Mouse (Mus musculus): ENCODE measurements around the gene Fbxl13. TPM values are rescaled to one million over a fixed set of nuclear protein-coding genes. Genes with fewer than 3 reads are reported as not detected.

The Fbxl13 gene
- total RNA-seq, 2 experiments from 2014 or later = not detected

DNA sequence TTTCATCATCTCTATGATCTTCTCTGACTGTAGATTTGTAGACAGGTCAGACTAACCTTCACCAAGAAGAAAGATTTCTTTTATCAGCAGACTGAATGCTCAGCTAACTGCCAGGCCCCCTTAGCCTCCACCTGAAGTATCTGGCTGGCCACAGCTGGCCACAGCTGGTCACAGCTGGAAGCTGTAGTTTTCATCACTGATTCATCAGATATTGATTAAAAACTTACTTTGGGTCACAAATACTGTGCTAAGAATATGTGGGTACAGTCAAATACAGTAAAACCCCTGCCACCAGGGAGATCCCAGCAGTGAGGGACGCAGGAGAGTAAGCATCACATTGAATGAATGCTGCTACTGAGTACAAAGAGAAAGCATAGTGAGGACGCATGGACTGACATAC lies 113.3 kb downstream of the Fbxl13 start:
- no peak for ATAC-seq (replicated peaks; ENCODE audit: low FRiP score, poor library complexity, severe bottlenecking)

DNA sequence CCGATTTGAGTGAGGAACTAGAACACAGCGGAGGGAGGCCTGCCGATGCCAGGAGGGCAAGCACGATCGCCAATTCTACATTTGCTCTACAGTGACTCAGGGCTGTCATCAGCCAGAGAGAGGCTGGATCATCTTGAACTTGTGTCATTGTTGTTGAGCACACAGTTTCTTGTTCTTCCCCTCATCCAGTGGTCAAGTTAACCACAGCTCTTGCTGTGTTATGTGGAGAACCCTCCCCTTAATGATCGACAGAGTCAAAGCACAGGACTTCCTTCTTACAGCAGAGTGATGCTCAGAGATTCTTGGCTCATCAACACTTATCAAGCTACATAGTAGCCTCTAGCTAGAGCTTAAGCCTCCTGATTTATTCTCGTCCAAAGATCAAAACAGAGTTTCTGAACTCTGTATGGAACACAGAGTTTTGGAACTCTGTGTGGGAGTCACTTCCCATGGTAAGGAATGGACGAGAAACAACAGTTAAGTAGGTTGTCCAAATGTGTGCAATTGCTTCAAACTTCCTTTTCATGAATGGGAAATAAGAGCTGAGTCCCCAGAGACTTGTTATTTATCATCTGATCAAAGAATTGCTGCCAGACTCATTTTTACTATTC lies 116.2 kb downstream of the Fbxl13 start:
- ATAC-seq (replicated peaks; ENCODE audit: low FRiP score, poor library complexity, severe bottlenecking) = no peak

DNA sequence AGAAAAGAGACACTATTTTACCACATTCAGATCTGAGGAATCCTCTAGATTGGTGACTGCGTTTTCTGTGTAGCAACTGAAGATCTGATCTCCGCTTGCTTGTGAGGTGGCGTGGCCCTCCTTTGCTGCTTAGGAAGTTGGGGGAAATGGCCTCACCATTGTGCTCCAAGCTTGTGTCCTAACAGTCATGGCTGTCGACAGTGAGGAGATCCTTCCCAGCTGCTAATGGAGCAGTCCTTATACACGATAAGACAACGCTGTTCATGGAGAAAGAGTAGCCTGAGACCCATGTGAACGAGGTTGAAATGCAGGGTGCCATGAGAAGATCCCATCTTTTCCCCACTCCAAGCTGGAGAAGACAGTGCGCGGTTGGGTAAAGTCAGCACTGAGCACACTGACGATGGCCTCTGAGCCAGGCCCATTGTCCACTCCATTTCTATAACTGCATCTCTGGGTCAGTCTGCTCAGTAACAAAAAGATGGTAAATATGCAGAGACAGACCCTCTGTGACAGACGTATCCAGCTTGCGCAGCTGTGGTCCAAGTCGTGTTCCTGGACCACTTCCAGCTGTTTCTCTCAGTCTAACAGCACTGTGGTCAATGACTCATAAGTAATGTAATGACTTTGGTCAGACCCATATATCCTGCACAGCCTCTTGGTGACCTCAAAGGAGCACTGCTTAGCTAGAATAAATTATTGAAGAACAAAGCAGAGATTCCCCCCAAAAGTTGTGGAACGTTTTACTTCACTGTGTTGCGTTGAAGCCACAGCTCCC lies 117.2 kb downstream of the Fbxl13 start:
- no peak for ATAC-seq (replicated peaks; ENCODE audit: low FRiP score, poor library complexity, severe bottlenecking)

DNA sequence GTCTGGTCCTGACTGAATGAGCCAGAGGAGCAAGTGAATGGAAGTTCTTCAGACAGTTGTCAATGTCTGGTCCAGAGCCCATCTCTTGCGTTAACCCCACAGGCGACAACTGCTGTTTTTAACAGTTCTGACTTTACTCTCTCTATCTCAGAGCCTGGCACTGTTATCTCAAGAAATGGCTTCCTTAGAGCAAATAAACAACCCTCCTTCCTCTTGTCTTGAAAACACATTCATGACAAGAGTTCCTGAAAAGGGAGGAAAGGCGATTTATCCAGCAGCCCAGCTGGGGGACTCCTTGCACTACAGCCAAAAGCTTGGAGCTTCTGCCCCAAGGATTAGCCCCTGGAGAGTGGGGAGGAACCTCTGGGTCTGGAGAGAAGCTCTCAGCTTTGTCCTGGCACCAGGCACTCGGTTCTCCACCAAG lies 117.9 kb downstream of the Fbxl13 start:
- no peak for ATAC-seq (replicated peaks; ENCODE audit: low FRiP score, poor library complexity, severe bottlenecking)

DNA sequence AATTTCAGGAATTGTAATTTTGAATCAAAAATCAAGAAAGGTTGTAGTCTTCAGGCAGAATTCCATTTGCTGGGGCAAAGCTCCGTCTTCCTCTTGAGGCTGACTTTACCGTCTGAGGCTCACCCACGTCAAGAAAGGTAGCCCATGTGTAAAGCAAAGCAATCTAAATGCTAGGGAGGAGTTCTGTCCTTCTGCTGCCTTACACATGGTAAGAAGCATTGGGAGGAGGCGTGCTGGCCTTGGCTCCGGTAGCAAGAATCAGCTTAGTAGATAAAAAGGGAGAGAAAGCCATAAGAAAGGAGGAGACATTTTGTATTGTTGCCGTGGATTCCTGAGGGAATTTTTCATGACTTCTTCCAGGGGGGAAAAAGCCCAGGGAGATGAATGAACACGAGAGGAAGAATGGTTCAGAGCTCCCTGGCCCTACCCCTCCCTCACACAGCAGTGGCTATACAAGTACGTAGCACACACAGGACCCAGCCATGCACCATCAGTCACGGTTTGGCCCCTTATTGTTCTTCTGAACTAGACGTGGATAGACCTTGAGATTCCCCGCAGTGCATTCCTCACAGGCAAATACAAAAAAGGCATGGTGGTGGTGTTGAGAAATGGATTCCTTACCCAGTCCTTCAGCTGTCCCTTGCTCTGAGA lies 118.5 kb downstream of the Fbxl13 start:
- ATAC-seq (replicated peaks; ENCODE audit: low FRiP score, poor library complexity, severe bottlenecking) = no peak

DNA sequence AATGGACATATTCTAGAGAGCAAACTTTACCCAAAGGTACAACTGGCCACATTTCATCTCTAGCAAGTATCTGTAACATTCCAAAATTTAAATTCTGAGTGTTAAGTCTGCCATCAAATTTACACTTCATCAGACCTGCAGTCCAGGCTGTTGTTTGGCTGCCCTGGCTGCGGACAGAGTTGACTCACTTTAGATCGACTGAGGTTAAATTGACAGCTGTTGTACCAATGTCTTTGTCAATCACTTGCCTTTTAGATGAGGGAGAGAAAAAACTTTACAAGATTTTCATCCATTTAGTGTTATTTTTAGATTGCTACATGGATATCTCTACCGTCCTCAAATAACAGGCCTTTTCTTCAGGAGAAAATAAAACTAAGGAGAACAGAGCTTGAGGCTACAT lies 126.3 kb downstream of the Fbxl13 start:
- no peak for ATAC-seq (replicated peaks; ENCODE audit: low FRiP score, poor library complexity, severe bottlenecking)

DNA sequence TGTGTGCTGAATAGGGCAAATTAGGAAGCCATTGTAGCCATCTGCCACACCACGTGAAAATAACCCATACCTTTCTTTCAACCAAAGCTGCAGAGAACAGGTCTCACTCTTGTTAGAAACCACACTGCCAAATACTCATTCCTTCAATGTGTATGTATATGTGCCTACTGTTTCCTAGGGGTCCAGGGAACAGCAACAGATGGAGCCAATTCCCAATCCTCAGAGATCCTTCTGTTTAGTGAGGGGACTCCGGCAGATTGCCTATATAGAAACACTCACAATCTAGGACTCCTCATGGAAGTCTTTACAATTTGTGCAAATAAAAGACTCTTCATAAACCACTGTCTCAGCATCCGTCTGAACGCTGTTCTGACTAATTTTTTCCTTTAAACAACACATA lies 127.2 kb downstream of the Fbxl13 start:
- ATAC-seq (replicated peaks; ENCODE audit: low FRiP score, poor library complexity, severe bottlenecking) = no peak

DNA sequence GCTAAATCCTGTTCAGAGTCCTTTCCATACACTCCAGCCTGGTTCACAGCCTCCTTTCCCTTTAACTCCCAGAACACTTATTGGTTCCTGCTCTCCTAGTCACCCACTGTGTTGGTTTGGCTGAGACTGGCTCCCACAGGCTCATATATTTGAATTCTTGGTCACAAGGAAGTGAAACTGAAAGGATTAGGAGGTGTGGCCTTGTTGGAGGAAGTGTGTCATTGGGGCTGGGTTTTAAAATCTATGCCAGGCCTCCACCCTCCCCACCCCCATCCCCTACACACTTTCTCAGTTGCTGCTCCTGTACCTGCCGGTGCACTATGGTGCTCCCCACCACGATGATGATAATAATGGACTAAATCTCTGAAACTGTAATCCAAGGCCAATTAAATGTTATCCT lies 127.9 kb downstream of the Fbxl13 start:
- no peak for ATAC-seq (replicated peaks; ENCODE audit: low FRiP score, poor library complexity, severe bottlenecking)

DNA sequence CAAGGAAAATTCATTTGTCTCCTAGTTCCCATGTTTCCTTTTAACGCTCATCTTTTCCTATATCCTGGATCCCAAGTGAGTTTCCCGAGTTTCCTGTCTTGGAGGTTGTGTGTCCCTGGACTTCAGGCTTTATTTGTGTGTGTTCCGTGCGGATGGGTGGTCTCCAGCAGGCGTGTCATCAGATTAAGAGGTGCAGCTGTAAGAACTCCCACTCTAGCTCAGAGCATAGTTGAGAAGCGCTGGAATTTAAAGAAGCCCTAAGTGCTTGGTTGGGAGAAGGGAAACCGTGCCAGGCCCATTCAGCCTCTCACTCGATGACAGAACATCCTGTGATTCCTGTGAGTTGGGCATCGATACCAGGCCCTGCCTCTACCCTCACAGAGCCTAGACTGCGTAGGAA lies 132.1 kb downstream of the Fbxl13 start:
- no peak for ATAC-seq (replicated peaks; ENCODE audit: low FRiP score, poor library complexity, severe bottlenecking)

DNA sequence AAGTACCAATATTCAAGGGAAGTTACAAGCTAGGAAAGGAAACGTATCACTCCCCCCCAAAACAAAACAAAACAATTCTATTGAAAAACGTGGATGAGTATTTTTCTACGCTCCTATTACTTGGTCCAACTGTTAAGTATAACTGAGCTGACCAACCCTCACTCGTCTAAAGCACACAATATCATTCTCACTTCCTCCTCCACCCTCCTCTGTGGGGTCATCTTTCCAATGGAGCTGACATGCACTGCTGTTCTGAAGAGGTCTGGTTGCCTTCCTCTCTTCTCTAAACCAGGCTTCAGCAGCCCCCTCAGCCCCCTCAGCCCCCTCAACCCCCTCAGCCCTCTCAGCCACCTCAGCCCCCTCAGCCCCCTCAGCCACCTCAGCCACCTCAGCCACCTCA lies 135.6 kb downstream of the Fbxl13 start:
- ATAC-seq (replicated peaks; ENCODE audit: low FRiP score, poor library complexity, severe bottlenecking) = no peak

DNA sequence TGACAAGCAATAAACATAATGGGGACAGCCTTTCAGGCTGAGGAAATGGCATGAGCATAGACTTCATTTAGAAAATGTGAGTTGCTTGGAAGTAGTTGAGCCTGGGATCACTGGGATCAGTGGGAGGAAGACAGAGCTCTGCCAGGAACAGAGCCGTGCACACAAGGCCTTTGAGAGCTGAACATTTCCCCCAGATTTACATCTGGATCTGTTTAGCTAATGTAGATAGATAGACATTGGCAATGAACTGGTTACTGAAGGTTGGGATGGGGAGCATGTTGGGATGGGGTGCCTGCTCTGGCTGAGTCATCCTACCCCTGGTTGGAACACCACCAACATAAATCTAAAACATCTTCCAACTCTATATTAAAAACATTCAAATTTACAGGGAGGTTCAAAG lies 138.5 kb downstream of the Fbxl13 start:
- ATAC-seq (replicated peaks; ENCODE audit: low FRiP score, poor library complexity, severe bottlenecking) = no peak

DNA sequence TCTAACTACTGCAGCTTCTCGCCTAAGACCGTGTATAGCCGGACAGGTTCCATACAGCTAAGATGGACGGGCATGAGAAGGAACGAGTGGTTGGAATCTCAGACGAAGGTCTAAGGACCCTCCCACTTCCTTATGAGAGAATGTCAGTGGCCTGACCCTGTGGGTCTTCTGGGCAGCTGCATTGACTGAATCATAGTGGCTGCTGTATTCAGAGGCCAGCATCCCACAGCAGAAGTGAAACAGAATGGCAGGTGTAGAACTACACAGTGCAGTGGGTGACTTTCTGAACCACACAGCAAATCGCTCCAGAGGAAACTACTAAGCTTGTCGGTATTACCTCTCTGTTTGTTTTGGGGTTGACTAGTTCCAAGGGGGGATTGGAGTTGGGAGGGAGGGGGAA lies 140.3 kb downstream of the Fbxl13 start:
- ATAC-seq (replicated peaks; ENCODE audit: low FRiP score, poor library complexity, severe bottlenecking) = no peak

DNA sequence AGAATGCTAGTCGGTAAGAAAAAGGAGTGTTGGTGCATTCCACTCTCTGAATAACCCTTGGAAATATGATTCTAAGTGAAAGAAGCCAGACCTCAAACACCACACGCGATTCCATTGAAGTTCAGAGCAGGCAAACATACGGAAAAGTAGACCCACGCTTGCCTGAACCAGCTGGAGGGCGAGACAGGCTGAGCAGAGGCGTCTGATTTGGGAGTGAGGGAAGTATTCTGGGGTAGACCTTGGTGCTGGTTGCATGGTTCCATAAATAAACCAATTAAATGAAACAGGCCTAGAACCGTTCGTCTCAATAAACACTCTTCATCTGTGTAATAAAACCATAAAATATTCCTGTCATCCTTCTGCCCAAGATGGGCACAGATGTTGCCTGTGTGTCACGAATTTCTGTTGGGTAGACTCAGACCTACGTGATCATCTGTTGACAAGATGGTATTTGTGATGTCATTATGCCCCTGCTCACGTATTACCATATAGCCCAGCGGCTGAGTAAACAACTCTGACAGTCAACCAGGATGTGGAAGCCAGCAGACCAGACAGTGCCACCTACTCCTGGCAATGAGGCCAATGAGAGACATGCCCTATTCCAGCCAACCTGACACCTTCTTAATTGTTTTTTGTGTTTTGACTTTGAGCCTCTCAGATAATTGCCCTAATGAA lies 142.4 kb downstream of the Fbxl13 start:
- no peak for ATAC-seq (replicated peaks; ENCODE audit: low FRiP score, poor library complexity, severe bottlenecking)

DNA sequence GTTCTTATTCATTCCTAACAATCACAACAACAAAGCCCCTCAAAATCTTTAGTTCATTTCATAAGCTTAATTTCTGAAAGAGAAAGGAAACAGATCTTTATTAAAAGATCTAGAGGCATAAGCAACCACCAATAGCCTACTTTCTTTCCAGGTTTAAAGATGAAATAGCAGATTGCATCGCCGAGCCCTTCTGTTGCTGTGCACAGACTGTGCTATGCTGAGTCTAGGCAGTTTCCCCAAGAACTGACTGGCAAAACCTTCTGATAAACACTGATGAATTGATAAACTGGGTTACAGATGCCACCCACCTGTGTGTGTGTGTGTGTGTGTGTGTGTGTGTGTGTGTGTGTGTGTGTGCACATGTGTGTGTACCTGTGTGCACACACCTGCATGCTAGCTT lies 144.5 kb downstream of the Fbxl13 start:
- ATAC-seq (replicated peaks; ENCODE audit: low FRiP score, poor library complexity, severe bottlenecking) = no peak

DNA sequence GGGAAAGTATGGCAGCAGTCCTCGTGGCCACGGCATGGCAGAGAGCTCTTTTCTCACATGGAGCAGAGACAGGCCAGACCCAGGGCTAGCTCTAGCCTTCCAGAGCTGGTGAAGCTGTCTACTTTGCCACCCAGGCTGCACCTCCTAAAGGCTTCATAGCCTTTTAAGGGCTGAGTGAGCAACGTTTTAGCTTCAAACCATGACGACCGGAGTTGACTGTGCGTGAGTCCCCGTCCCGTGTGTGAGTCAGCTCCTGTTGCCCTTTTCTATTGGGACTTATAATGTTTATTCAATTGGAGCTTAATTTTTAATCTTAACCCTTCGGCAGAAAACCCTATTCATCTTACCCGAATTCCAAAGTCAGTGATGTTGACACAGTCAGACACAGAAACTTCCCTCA lies 145.3 kb downstream of the Fbxl13 start:
- ATAC-seq (replicated peaks; ENCODE audit: low FRiP score, poor library complexity, severe bottlenecking) = no peak

DNA sequence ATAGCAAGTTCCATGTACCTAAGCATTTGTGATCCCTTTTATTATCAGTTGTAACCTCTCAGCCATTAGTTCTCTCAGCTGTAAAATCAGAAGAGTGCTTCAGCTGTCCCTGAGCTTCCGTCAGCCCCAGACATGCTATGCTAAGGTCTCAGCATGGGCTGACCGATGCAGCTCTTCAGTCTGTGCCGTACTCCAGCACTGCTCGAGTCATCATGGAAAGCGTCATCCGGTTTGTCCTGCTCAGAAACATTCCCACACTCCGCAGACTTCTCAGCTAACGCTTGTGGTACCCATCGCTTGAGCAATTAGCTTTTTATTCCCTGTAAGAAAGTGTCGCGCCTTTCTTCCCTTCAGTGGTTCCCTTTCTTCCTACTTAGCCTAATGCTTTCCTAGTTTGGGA lies 146.5 kb downstream of the Fbxl13 start:
- no peak for ATAC-seq (replicated peaks; ENCODE audit: low FRiP score, poor library complexity, severe bottlenecking)

DNA sequence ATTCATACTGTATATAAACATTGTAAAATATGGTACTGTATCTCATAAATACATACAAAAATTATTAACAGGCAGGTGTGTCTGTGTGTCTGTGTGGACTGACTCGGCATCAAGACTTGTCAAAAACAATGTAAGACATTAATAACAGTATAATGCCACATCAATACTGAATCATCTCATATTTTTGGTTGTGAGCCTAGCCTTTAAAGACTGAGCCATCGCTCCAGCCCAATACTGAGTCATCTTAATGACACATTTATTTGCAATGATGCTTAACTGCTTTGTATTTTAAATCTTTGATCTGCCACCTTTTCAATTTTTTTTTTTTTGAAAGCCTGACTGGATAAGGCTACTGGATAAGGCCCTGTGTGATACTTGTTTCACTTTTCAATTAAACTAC lies 146.9 kb downstream of the Fbxl13 start:
- no peak for ATAC-seq (replicated peaks; ENCODE audit: low FRiP score, poor library complexity, severe bottlenecking)

DNA sequence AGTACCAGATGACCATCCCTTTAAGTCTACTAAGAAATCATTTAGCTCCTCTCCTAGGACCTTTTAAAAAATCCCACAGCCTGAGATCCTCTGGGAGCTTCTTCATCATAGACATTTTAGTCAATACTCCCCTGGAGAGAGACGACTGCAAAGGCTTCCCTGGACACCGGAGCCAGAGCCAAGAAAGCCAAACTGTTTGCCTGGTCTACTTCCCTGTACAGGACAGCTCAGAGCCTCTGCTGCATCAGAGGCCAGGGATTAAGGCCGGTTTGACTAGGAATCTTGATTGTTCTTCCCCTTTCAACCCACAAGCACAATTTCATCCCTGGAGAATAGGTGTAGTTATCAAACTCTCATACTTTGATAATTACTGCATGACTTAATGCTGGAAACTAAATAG lies 148.6 kb downstream of the Fbxl13 start:
- ATAC-seq (replicated peaks; ENCODE audit: low FRiP score, poor library complexity, severe bottlenecking) = no peak

DNA sequence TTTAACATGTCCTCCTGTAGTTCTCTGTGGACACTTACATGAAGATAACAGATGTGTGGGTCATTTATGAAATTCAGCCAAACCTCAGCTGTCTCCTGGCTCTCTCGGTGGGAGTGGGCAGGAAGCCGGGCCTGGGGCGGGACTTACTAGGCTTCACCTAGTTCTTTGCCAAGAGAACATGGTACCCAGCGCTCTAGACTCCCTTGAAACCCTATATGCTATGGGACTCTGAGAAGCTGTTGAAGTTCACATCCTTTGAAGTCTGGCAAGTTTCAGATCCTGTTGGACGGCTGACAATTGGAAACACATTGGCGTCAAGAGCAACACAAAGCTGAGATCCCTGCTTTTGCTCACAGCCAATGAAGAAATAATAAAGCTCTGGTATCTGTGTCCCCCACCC lies 149.1 kb downstream of the Fbxl13 start:
- no peak for ATAC-seq (replicated peaks; ENCODE audit: low FRiP score, poor library complexity, severe bottlenecking)

DNA sequence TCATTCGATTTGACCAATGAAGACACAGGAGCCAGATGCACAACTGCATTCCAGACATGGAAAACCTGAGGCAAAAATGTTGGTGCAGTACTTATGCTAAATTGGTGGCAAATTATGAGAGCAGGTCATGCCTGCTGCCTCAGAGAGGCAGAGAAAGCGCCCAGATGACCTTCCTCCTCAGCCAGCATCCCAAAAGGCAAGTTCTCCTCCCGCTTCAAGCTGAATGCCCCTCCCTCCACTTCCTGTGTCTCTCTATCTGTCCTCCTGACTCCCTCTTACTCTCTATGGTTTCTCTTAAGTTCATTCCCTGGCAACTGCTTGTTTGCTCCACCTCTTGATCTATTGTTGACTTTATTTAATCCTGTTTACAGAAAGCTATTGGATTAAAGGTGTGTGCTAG lies 150.7 kb downstream of the Fbxl13 start:
- no peak for ATAC-seq (replicated peaks; ENCODE audit: low FRiP score, poor library complexity, severe bottlenecking)

Measured in erythroblast, adult 5-6 weeks (primary cell).